Mouse (Mus musculus) bone marrow macrophage, adult 2 months (primary cell): ENCODE measurements around the gene Clpsl2.

Experiments
- CTCF ChIP-seq: IDR thresholded peaks from 2 replicates; pipeline ENCODE4 v1.5.1; 2012; ENCODE audit warnings: low read depth, mild to moderate bottlenecking, low read length, moderate library complexity
- POLR2A ChIP-seq: IDR thresholded peaks from 2 replicates; pipeline ENCODE4 v1.6.1; 2012; ENCODE audit warnings: mild to moderate bottlenecking, low read depth, low read length, borderline replicate concordance

DNA sequence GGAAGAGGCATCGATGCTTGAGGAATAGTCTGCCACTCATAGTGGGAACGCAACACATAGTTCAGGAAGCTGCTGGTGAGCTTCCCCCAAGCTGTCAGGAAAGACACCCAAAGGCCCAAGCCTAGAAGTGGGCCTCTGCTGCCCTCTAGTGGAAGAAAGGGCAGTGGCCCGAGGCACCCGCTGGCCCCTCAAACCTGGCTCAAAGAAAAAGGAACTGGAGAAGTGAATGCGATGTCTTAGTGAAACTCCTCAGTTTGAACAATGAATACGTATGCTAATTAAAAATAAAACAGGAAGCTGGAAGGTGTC is 21.2 kb upstream of the Clpsl2 start:
- TF ChIP-seq CTCF (peak; percentile 83), POLR2A (no peak)
